Comparison of ENCODE assay signal across 15 mouse cellular contexts in genomic region chr3:52662164-52662908, GRCm38 (mm10).
DNase-seq lines count a peak whose midpoint lies in the region; ATAC-seq lines count a peak whose summit lies in the region.
"Had no signal": no experiment of that assay in that cellular context is flagged by ENCODE, and none has a peak within 500 bp of the region (broad histone marks: within the 10 kb centered on the region; RNA-seq: fewer than 3 reads in every experiment).

No protein-coding gene starts in this region.

- H3K9me3 ChIP-seq in midbrain, embryonic 16.5 days (replicated peaks; ENCODE audit: control insufficient read depth, low read length, poor library complexity, severe bottlenecking) = no peaks in the 10 kb centered on the region
- H3K9me3 ChIP-seq in midbrain, embryonic 11.5 days (ENCODE audit: control insufficient read depth, low read length) = no peaks in the 10 kb centered on the region
- no peaks in the 10 kb centered on the region for H3K9me3 ChIP-seq in hindbrain, embryonic 16.5 days (ENCODE audit: control insufficient read depth, low read length)
- H3K9me3 ChIP-seq in kidney, embryonic 15.5 days (replicated peaks) = no peaks in the 10 kb centered on the region

- ATAC-seq in cerebellum, adult (ENCODE audit: insufficient number of reproducible peaks, low FRiP score, low TSS enrichment) = peak; percentile 77
- ATAC-seq in midbrain, embryonic 16.5 days = 0 out of 2 replicates have a peak, but pooled peaks have one; percentile 19
- no peak for ATAC-seq in midbrain, embryonic 11.5 days (ENCODE audit: low FRiP score)
- ATAC-seq in hindbrain, embryonic 16.5 days = peak; percentile 46
- ATAC-seq in kidney, embryonic 15.5 days (replicated peaks; ENCODE audit: low FRiP score) = no peak

- no peak overlapping the region for H3K9ac ChIP-seq in midbrain, embryonic 16.5 days (ENCODE audit: low read depth, low read length)
- H3K9ac ChIP-seq in midbrain, embryonic 11.5 days (ENCODE audit: low read length) = no peak overlapping the region
- no peak overlapping the region for H3K9ac ChIP-seq in hindbrain, embryonic 16.5 days (ENCODE audit: low read depth, low read length)
- H3K9ac ChIP-seq in kidney, embryonic 15.5 days = no peak overlapping the region

- H3K4me2 ChIP-seq in midbrain, embryonic 16.5 days (ENCODE audit: low read length) = no peak overlapping the region
- no peak overlapping the region for H3K4me2 ChIP-seq in midbrain, embryonic 11.5 days
- no peak overlapping the region for H3K4me2 ChIP-seq in hindbrain, embryonic 16.5 days (ENCODE audit: low read length)
- H3K4me2 ChIP-seq in kidney, embryonic 15.5 days = no peak overlapping the region

- no peak overlapping the region for H3K27ac ChIP-seq in midbrain, embryonic 16.5 days (ENCODE audit: low read length)
- H3K27ac ChIP-seq in midbrain, embryonic 11.5 days (ENCODE audit: low read depth, low read length) = no peak overlapping the region
- H3K27ac ChIP-seq in hindbrain, embryonic 16.5 days (ENCODE audit: low read depth, low read length) = no peak overlapping the region
- no peak overlapping the region for H3K27ac ChIP-seq in kidney, embryonic 15.5 days

- H3K36me3 ChIP-seq in midbrain, embryonic 16.5 days (ENCODE audit: control insufficient read depth, insufficient read depth, low read length) = no peaks in the 10 kb centered on the region
- no peaks in the 10 kb centered on the region for H3K36me3 ChIP-seq in midbrain, embryonic 11.5 days (ENCODE audit: control insufficient read depth, insufficient read depth, low read length)
- no peaks in the 10 kb centered on the region for H3K36me3 ChIP-seq in hindbrain, embryonic 16.5 days (ENCODE audit: control insufficient read depth, insufficient read depth, low read length)
- H3K36me3 ChIP-seq in kidney, embryonic 15.5 days = no peaks in the 10 kb centered on the region

- H3K4me1 ChIP-seq in midbrain, embryonic 16.5 days (ENCODE audit: control insufficient read depth, insufficient read depth, low read length) = peaks cover 3% of the 10 kb centered on the region; the same call in 1 of the 2 replicates
- H3K4me1 ChIP-seq in midbrain, embryonic 11.5 days (ENCODE audit: control insufficient read depth, insufficient read depth, low read length) = no peaks in the 10 kb centered on the region
- H3K4me1 ChIP-seq in hindbrain, embryonic 16.5 days (ENCODE audit: control insufficient read depth, insufficient read depth, low read depth, low read length) = no peaks in the 10 kb centered on the region
- H3K4me1 ChIP-seq in kidney, embryonic 15.5 days = no peaks in the 10 kb centered on the region

- no peaks in the 10 kb centered on the region for H3K27me3 ChIP-seq in midbrain, embryonic 16.5 days (ENCODE audit: control insufficient read depth, insufficient read depth, low read depth, low read length)
- no peaks in the 10 kb centered on the region for H3K27me3 ChIP-seq in midbrain, embryonic 11.5 days (ENCODE audit: control insufficient read depth, insufficient read depth, low read length)
- H3K27me3 ChIP-seq in hindbrain, embryonic 16.5 days (replicated peaks; ENCODE audit: control insufficient read depth, insufficient read depth, low read length) = peaks cover 3% of the 10 kb centered on the region; the same call in 1 of the 2 replicates
- no peaks in the 10 kb centered on the region for H3K27me3 ChIP-seq in kidney, embryonic 15.5 days

- no peak overlapping the region for H3K4me3 ChIP-seq in midbrain, embryonic 16.5 days (ENCODE audit: low read depth, low read length)
- no peak overlapping the region for H3K4me3 ChIP-seq in midbrain, embryonic 11.5 days (ENCODE audit: low read depth, low read length)
- no peak overlapping the region for H3K4me3 ChIP-seq in hindbrain, embryonic 16.5 days (ENCODE audit: low read length)
- no peak overlapping the region for H3K4me3 ChIP-seq in kidney, embryonic 15.5 days (replicated peaks)

- WGBS in midbrain, embryonic 16.5 days = 90% methylated on average over 15 of the region's 15 CpGs
- 91% methylated on average over 15 of the region's 15 CpGs for WGBS in midbrain, embryonic 11.5 days
- 84% methylated on average over 15 of the region's 15 CpGs for WGBS in hindbrain, embryonic 16.5 days
- 93% methylated on average over 15 of the region's 15 CpGs for WGBS in kidney, embryonic 15.5 days

- no peak for DNase-seq in cerebellum, postnatal 4 days (ENCODE audit: low spot score in 2 of 2)
- no peak for DNase-seq in midbrain, embryonic 11.5 days (ENCODE audit: low spot score, missing footprints)
- peak; percentile 64 to 74 for DNase-seq in cerebellum, postnatal 25 days
- no peak for DNase-seq in embryo, embryonic 9.5 days (ENCODE audit: extremely low spot score)
- DNase-seq: adrenal gland, postnatal 36 days; heart, adult 18-20 months; heart, postnatal 10 days; kidney, adult 11 months; lung, postnatal 14 days; spleen, adult 18-20 months; thymus, adult 18-20 months had no signal

Comparison
In these comparisons a context has a peak if more than half of its experiments do, and no peak if none do; other contexts are left out.
1. ATAC-seq: peak in cerebellum, adult (single experiment), midbrain, embryonic 16.5 days (single experiment) and hindbrain, embryonic 16.5 days (single experiment); none in midbrain, embryonic 11.5 days (single experiment) and kidney, embryonic 15.5 days (single experiment).
2. DNase-seq: peak in cerebellum, postnatal 25 days (2 of 2); none in cerebellum, postnatal 4 days (0 of 2), midbrain, embryonic 11.5 days (single experiment) and embryo, embryonic 9.5 days (single experiment).